Mouse (Mus musculus): Measurements from ENCODE around the gene Olfr181.

Gene Olfr181

DNA sequence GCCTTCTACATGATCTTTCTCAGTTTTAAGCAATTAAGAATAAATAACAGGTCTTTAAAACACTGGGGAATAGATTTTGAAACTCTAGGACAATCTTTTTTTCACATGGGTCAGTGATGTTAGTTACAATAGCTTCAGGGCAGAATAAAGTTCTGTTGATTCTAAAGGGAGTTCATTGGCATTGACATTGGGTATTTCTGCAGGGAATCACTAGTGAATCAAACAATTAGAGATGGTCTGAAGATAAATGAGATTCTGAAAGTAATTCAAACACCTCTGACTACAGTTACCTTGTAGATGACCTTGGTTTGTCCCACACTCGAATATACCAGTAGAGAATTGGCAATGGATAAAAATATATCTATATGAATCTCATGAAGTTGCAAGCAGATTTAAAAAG is at the start of gene Olfr181:
Olfr181 (minus strand) TSS at position 101 of the 400 bp plus-strand sequence.
- DNase-seq: no peak

- DNase-seq: no peak
Measured at GRCm38 (mm10) chr16:58929292-58929691, 737 bp upstream of the Olfr181 start, which contains the start of gene Olfr180. Olfr180 (minus strand) TSS chr16:58929392.

DNA sequence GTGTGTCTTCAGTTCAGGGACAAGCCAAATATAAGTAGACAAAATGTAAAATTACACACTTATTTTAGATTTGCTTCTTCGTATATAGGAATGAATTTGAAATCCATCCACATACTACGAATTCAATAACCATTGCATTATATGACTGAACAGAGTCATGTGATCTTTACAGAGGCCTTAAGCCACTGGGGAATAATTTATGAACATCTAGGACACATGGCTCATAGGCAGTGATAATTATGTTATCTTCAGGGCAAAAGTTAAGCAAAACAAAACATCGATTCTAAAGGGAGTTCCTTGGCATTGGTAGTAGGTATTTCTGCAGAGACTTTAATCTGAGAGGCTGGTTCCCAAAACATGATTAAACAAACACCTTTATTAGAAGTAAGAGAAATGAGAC is 36.6 kb downstream of the Olfr181 start, which contains the start of gene Olfr178:
Olfr178 (minus strand) TSS at position 101 of the 400 bp plus-strand sequence.
- DNase-seq: no peak

GRCm38 (mm10) chr16:58884416-58884815 is 44.1 kb downstream of the Olfr181 start:
- no peak for DNase-seq
